Mouse (Mus musculus) embryonic facial prominence, embryonic 10.5 days (tissue): ENCODE results near the gene Upk3bl. TPM values are rescaled to one million over a fixed set of nuclear protein-coding genes. Genes with fewer than 3 reads are reported as not detected.

Source experiments
- DNase-seq: peaks from one replicate; pipeline ENCODE4 v3.0.0-alpha.2; 2017; ENCODE audit warnings: low spot score
- H3K27ac ChIP-seq: fragments of 300-500 bp; sonication (generic); replicated peaks from 2 replicates; pipeline ENCODE4 v1.5.1; 2016; ENCODE audit warnings: mild to moderate bottlenecking
- H3K27me3 ChIP-seq: fragments of 300-500 bp; sonication (generic); replicated peaks from 2 replicates; pipeline ENCODE4 v1.6.1; 2016; ENCODE audit warnings: low read depth, mild to moderate bottlenecking; ENCODE audit not compliant: poor library complexity, severe bottlenecking
- H3K36me3 ChIP-seq: fragments of 300-500 bp; sonication (generic); replicated peaks from 2 replicates; pipeline ENCODE4 v1.6.1; 2016; ENCODE audit warnings: mild to moderate bottlenecking, moderate library complexity
- H3K4me1 ChIP-seq: fragments of 300-500 bp; sonication (generic); 2 replicates; pipeline ENCODE4 v1.6.1; 2016
- H3K4me3 ChIP-seq: fragments of 300-500 bp; sonication (generic); 2 replicates; pipeline ENCODE4 v1.5.1; 2016; ENCODE audit warnings: mild to moderate bottlenecking, moderate library complexity
- H3K9me3 ChIP-seq: fragments of 300-500 bp; sonication (generic); 2 replicates; pipeline ENCODE4 v1.6.1; 2016; ENCODE audit warnings: mild to moderate bottlenecking
- WGBS: fragments of 180-500 bp; shearing (Covaris S2); methylation state at CpG from one replicate; pipeline ENCODE4 v1.1.7; 2016; 5-methylcytosine and 5-hydroxymethylcytosine counted together
- polyA plus RNA-seq: library from polyadenylated mRNA; unstranded; fragments of >200 nt; fragmentation: Nextera tagmentation; extraction: Ambion mirVana; gene quantifications from 2 replicates; pipeline ENCODE4 v1.2.1, GENCODE M21; 2016

Upk3bl gene
- 6.0 and 6.7 TPM in 2 replicates for polyA plus RNA-seq

GRCm38 (mm10) chr5:136054301-136055077 is at the start of gene Upk3bl:
Gene Upk3bl, plus strand, starts transcription at chr5:136054492.
- WGBS: 92% methylated on average over 11 of the region's 11 CpGs

DNA sequence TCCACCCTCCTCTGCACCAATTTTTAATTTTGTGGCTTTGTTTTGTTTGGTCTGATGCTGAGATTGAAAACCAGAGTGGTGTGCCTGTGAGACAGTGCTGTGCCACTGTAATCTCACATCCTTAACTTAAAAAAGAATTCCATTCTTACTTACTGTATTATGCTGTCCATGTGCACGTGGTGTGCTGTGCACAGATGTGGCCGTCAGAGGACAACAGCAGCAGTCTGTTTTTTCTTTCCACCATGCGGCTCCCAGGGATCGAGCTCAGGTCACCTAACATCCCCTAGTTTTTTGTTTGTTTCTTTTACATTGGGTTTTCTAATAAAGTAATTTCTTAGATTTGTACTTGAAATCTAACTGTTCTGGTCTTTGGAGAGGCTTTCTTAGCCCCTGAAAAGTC is 49.8 kb upstream of the Upk3bl start:
- no peak for DNase-seq
- WGBS: 82% methylated on average over 4 of the region's 4 CpGs
- Histone ChIP-seq H3K36me3 (peaks cover 46% of the 10 kb centered on the region), H3K27ac (no peak overlapping the region), H3K4me1 (peaks cover 18% of the 10 kb centered on the region), H3K4me3 (no peak overlapping the region), H3K27me3 (no peaks in the 10 kb centered on the region), H3K9me3 (no peaks in the 10 kb centered on the region)

More at GRCm38 (mm10) chr5:136054301-136055077, at the start of gene Upk3bl:
- no peaks in the 10 kb centered on the region for H3K36me3 ChIP-seq
- DNase-seq: no peak
- H3K4me1 ChIP-seq: peaks cover 22% of the 10 kb centered on the region
- peaks cover 6% of the 10 kb centered on the region for H3K27me3 ChIP-seq
- no peak within 1 kb of the TSS for H3K4me3 ChIP-seq
- no peaks in the 10 kb centered on the region for H3K9me3 ChIP-seq
- no peak within 1 kb of the TSS for H3K27ac ChIP-seq

- Histone ChIP-seq H3K36me3 (peaks cover 47% of the 10 kb centered on the region), H3K4me3 (no peak overlapping the region), H3K27me3 (no peaks in the 10 kb centered on the region), H3K4me1 (peaks cover 13% of the 10 kb centered on the region), H3K27ac (no peak overlapping the region), H3K9me3 (no peaks in the 10 kb centered on the region)
- no peak for DNase-seq
- WGBS: 80% methylated on average over 7 of the region's 7 CpGs
These were observed 46.5 kb upstream of the Upk3bl start for GRCm38 (mm10) chr5:136007745-136008144.

DNA sequence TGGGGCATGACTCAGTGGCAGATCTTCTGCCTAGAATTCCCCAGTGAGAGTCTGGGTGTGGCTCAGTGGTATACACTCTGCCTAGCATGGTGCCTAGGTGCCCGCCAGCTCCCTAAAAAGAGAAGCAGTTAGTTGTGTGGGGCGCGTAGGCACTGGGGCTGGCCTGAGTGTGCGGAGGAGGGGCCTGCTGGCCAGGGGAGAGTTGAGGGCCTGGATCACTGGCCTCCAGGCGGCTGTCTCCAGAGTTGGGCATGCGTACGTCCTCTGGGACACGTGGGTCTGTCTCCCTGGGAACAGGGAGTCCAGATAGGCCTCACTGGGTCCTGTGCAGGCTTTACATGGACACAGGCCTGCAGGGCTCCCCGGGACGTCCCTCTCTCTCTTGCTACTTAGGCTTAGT is 39.4 kb upstream of the Upk3bl start:
- Histone ChIP-seq H3K9me3 (no peaks in the 10 kb centered on the region), H3K27ac (no peak overlapping the region), H3K4me3 (no peak overlapping the region), H3K4me1 (peaks cover 3% of the 10 kb centered on the region; the same call in 1 of the 2 replicates), H3K27me3 (no peaks in the 10 kb centered on the region), H3K36me3 (peaks cover 84% of the 10 kb centered on the region)
- DNase-seq: no peak
- WGBS: 85% methylated on average over 10 of the region's 10 CpGs

- WGBS: 85% methylated on average over 10 of the region's 10 CpGs
These were observed 38.7 kb upstream of the Upk3bl start for GRCm38 (mm10) chr5:136015586-136015985.

GRCm38 (mm10) chr5:136016014-136016876 is 38.0 kb upstream of the Upk3bl start:
- no peak for DNase-seq
- 84% methylated on average over 10 of the region's 10 CpGs for WGBS
- Histone ChIP-seq H3K4me1 (peaks cover 3% of the 10 kb centered on the region; the same call in 1 of the 2 replicates), H3K27ac (no peak overlapping the region; the same call in 1 of the 2 replicates), H3K27me3 (no peaks in the 10 kb centered on the region), H3K4me3 (no peak overlapping the region), H3K36me3 (peaks cover 80% of the 10 kb centered on the region), H3K9me3 (no peaks in the 10 kb centered on the region)

More at GRCm38 (mm10) chr5:136015586-136015985, 38.7 kb upstream of the Upk3bl start:
- DNase-seq: no peak
- H3K27me3 ChIP-seq: no peaks in the 10 kb centered on the region
- peaks cover 84% of the 10 kb centered on the region for H3K36me3 ChIP-seq
- no peak overlapping the region for H3K4me3 ChIP-seq
- no peak overlapping the region for H3K27ac ChIP-seq
- H3K4me1 ChIP-seq: peaks cover 3% of the 10 kb centered on the region; the same call in 1 of the 2 replicates
- no peaks in the 10 kb centered on the region for H3K9me3 ChIP-seq

DNA sequence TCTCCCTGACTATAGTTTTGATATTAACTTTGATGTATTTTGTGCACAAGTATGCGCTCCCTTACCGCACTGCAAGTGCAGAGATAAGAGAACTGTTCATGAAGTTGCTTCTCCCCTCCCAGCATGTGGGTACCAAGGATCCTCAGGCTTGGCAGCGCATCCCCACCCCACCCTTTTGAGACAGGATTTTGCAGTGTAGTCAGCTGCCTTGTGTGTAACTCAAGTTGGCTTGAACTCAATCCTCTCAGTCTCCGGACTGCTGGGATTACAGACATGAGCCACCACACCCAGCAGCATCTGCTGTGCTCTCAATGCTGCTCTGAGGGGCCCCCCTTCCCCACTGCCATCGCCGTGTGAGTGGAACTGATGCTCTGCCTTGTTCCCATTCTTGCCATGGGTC is 37.0 kb upstream of the Upk3bl start:
- Histone ChIP-seq H3K4me1 (peaks cover 3% of the 10 kb centered on the region; the same call in 1 of the 2 replicates), H3K27me3 (no peaks in the 10 kb centered on the region), H3K4me3 (no peak overlapping the region), H3K9me3 (no peaks in the 10 kb centered on the region), H3K27ac (no peak overlapping the region), H3K36me3 (peaks cover 80% of the 10 kb centered on the region)
- WGBS: 91% methylated on average over 6 of the region's 6 CpGs
- no peak for DNase-seq

- Histone ChIP-seq H3K27me3 (no peaks in the 10 kb centered on the region), H3K4me1 (peaks cover 3% of the 10 kb centered on the region; the same call in 1 of the 2 replicates), H3K36me3 (peaks cover 71% of the 10 kb centered on the region), H3K4me3 (no peak overlapping the region), H3K27ac (no peak overlapping the region), H3K9me3 (no peaks in the 10 kb centered on the region)
- no peak for DNase-seq
- WGBS: 87% methylated on average over 2 of the region's 2 CpGs
These were observed 35.6 kb upstream of the Upk3bl start for GRCm38 (mm10) chr5:136018726-136019125.

- no peaks in the 10 kb centered on the region for H3K9me3 ChIP-seq
- no peak overlapping the region for H3K4me3 ChIP-seq
- no peaks in the 10 kb centered on the region for H3K27me3 ChIP-seq
- DNase-seq: no peak
- H3K27ac ChIP-seq: no peak overlapping the region
- 38% methylated on average over 1 of the region's 1 CpGs for WGBS
- peaks cover 69% of the 10 kb centered on the region for H3K36me3 ChIP-seq
- peaks cover 3% of the 10 kb centered on the region; the same call in 1 of the 2 replicates for H3K4me1 ChIP-seq
These were observed 34.4 kb upstream of the Upk3bl start for GRCm38 (mm10) chr5:136019907-136020306.

- Histone ChIP-seq H3K27ac (no peak overlapping the region), H3K27me3 (no peaks in the 10 kb centered on the region), H3K4me3 (no peak overlapping the region), H3K9me3 (no peaks in the 10 kb centered on the region), H3K4me1 (0 out of 2 replicates have a peak, but pooled peaks cover 2% of the 10 kb centered on the region), H3K36me3 (peaks cover 82% of the 10 kb centered on the region)
- no peak for DNase-seq
- 73% methylated on average over 3 of the region's 3 CpGs for WGBS
These were observed 28.6 kb upstream of the Upk3bl start for GRCm38 (mm10) chr5:136025712-136026111.

DNA sequence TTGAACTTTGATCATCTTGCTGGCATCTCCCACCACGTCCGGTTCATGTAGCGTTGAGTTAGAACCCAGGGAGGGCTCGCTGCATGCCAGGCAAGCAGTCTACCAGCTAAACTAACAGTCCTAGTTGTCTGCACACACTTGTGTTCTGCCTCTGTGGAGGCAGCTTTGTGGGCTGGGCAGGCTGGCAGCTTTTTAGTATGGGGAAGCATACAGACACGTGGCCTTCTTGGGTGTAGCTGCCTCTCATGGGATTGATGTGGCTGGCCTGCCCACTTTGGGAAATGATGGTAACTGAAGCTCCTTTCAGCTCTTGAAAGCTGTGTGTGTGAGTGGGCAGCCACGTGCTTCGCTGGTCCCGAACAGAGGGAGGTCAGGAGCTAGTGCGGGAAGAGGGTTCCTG is 27.4 kb upstream of the Upk3bl start:
- DNase-seq: no peak
- Histone ChIP-seq H3K9me3 (no peaks in the 10 kb centered on the region), H3K27me3 (no peaks in the 10 kb centered on the region), H3K36me3 (peaks cover 85% of the 10 kb centered on the region), H3K27ac (no peak overlapping the region), H3K4me3 (no peak overlapping the region), H3K4me1 (0 out of 2 replicates have a peak, but pooled peaks cover 2% of the 10 kb centered on the region)
- WGBS: 87% methylated on average over 9 of the region's 9 CpGs

DNA sequence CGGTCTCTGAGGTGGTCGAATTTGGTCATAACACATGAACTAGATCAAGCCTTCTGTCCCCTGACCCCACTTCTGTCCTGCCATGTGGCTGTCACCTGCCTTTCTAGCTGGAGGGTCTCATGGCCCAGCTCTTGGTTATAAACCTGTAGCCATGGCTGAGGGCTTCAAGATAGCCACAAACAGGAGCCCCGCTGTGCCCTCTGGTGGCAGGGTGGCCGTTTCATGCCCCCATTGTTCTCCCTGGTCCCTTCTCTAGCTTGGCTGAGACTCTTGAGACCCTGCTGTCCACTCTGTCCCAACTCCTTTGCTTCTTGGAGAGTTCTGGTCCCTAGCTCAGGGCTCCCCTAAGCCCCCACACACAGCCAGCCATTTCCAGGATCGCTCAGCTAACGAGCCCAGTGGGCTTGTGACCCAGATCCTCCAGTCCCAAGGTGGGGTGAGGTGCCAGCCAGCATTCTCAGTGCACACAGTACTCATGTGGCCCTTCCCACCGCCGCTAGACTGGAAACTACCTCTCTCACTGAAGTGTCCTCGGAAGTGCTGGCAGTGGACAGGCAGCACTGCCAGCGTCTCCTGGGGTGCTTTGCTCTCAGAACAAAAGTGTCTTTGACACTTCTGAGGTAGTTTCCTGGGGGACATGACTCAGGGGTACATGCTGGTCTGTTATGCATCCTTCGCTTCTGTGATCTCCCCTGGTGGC is 26.5 kb upstream of the Upk3bl start:
- Histone ChIP-seq H3K27ac (0 out of 2 replicates have a peak overlapping the region, but pooled peaks have one; percentile 32), H3K9me3 (no peaks in the 10 kb centered on the region), H3K27me3 (no peaks in the 10 kb centered on the region), H3K4me3 (no peak overlapping the region), H3K36me3 (peaks cover 87% of the 10 kb centered on the region), H3K4me1 (0 out of 2 replicates have a peak, but pooled peaks cover 2% of the 10 kb centered on the region)
- WGBS: 81% methylated on average over 11 of the region's 11 CpGs
- no peak for DNase-seq
